Mouse (Mus musculus) liver, postnatal 0 days (tissue): ENCODE measurements around the gene Fgfr3.

ENCODE experiments used
- CTCF ChIP-seq: sonication (generic); IDR thresholded peaks from 2 replicates; pipeline ENCODE4 v1.5.1; 2016; ENCODE audit warnings: antibody characterized with exemption, low read depth
- EP300 ChIP-seq: IDR thresholded peaks from 2 replicates; pipeline ENCODE4 v1.6.1; 2016; ENCODE audit warnings: antibody characterized with exemption, low read depth, mild to moderate bottlenecking

GRCm38 (mm10) chr5:33694848-33695717 is 26.4 kb upstream of the Fgfr3 start:
- no peak for TF ChIP-seq CTCF
- no peak for TF ChIP-seq EP300
